Comparison of ENCODE assay signal across 8 mouse cellular contexts in the genomic region with DNA sequence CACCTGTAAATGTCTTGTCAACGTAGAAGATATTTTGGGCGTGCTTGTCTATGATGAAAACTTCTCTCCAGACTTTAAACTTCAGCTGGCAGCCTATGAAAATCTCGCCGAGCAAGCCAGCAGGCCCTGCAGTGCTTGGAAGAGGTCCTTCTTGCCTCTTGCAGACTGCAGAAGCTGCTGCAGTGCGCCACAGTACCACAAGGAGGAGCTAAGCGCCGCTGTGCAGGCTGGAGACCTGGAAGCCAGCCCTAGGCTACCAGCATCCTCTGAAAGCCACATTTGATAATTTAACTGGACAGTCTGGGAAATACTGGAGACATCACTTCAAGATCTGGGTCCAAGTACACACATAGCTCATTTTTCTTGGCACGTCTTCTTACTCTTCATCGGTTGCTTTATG. TPM values are rescaled to one million over a fixed set of nuclear protein-coding genes. Genes with fewer than 3 reads are reported as not detected.
DNase-seq lines count a peak whose midpoint lies in the region; ATAC-seq lines count a peak whose summit lies in the region.

No protein-coding gene starts in this region.

- H3K27me3 ChIP-seq in liver, embryonic 12.5 days (replicated peaks): no peaks in the 10 kb centered on the region
- H3K27me3 ChIP-seq in midbrain, embryonic 16.5 days (ENCODE audit: control insufficient read depth, insufficient read depth, low read depth, low read length): no peaks in the 10 kb centered on the region

- no peak overlapping the region for H3K27ac ChIP-seq in liver, embryonic 12.5 days
- no peak overlapping the region for H3K27ac ChIP-seq in midbrain, embryonic 16.5 days (ENCODE audit: low read length)

- peaks cover 11% of the 10 kb centered on the region for H3K4me1 ChIP-seq in liver, embryonic 12.5 days
- H3K4me1 ChIP-seq in midbrain, embryonic 16.5 days (ENCODE audit: control insufficient read depth, insufficient read depth, low read length): no peaks in the 10 kb centered on the region

- peak; percentile 79 for DNase-seq in liver
- peak; percentile 60 to 61 for DNase-seq in gastrocnemius, adult 8-10 months (ENCODE audit: low spot score in 2 of 2)
- peak; percentile 65 for DNase-seq in kidney, adult 11 months
- DNase-seq in left cerebral cortex, postnatal 36 days (ENCODE audit: low spot score in 2 of 2): peak; percentile 76 to 80
- DNase-seq in spleen, postnatal 10 days (ENCODE audit: low spot score in 2 of 2): peak; percentile 66 to 87

- ATAC-seq in liver, embryonic 12.5 days: no peak
- ATAC-seq in common myeloid progenitor, adult 5-6 weeks (replicated peaks; ENCODE audit: low read depth, poor library complexity, severe bottlenecking): peak; percentile 98
- ATAC-seq in midbrain, embryonic 16.5 days: peak; percentile 42; the same call in 1 of the 2 replicates

- H3K9me3 ChIP-seq in liver, embryonic 12.5 days (replicated peaks): no peaks in the 10 kb centered on the region
- H3K9me3 ChIP-seq in midbrain, embryonic 16.5 days (replicated peaks; ENCODE audit: control insufficient read depth, low read length, poor library complexity, severe bottlenecking): no peaks in the 10 kb centered on the region

- H3K36me3 ChIP-seq in liver, embryonic 12.5 days: no peaks in the 10 kb centered on the region
- H3K36me3 ChIP-seq in midbrain, embryonic 16.5 days (ENCODE audit: control insufficient read depth, insufficient read depth, low read length): no peaks in the 10 kb centered on the region

- H3K4me2 ChIP-seq in liver, embryonic 12.5 days: no peak overlapping the region
- H3K4me2 ChIP-seq in midbrain, embryonic 16.5 days (ENCODE audit: low read length): no peak overlapping the region

- no peak overlapping the region for H3K9ac ChIP-seq in liver, embryonic 12.5 days
- H3K9ac ChIP-seq in midbrain, embryonic 16.5 days (ENCODE audit: low read depth, low read length): no peak overlapping the region

- intact Hi-C loops in left cerebral cortex, postnatal 36 days (cut with DNase I): no loop called here

- WGBS in liver, embryonic 12.5 days (ENCODE audit: insufficient replicate concordance): 16% methylated on average over 9 of the region's 9 CpGs
- 18% methylated on average over 9 of the region's 9 CpGs for WGBS in midbrain, embryonic 16.5 days

- H3K4me3 ChIP-seq in liver, embryonic 12.5 days: no peak overlapping the region
- no peak overlapping the region for H3K4me3 ChIP-seq in midbrain, embryonic 16.5 days (ENCODE audit: low read depth, low read length)

RNA-seq across cellular contexts. Expression of a gene that starts 10.0 kb away (rescaled TPM):
- 48.1 and 49.1 TPM in 2 replicates for polyA plus RNA-seq in liver, embryonic 12.5 days (2016; fragmentation: Nextera tagmentation; extraction: Ambion mirVana)
- 59.3 and 88.5 TPM in 2 replicates for total RNA-seq in common myeloid progenitor, adult 5-6 weeks (2017)
- 100 to 1,000 TPM; 116 to 134 (median 123) TPM for total RNA-seq in gastrocnemius, adult 8-10 months (2022)
- 100 to 1,000 TPM; 208 to 214 TPM for total RNA-seq in left cerebral cortex, postnatal 36 days (2021)
- 106 and 112 TPM in 2 replicates for polyA plus RNA-seq in midbrain, embryonic 16.5 days (2015; fragmentation: Nextera tagmentation; extraction: Ambion mirVana)

RNA-seq across cellular contexts. Expression of a gene that starts 55.5 kb away (rescaled TPM):
- polyA plus RNA-seq in liver, embryonic 12.5 days (2016; fragmentation: Nextera tagmentation; extraction: Ambion mirVana): 30.8 TPM in 2 replicates
- 23.2 and 41.7 TPM in 2 replicates for total RNA-seq in common myeloid progenitor, adult 5-6 weeks (2017)
- total RNA-seq in gastrocnemius, adult 8-10 months (2022): 1 to 10 TPM; 3.2 to 5.8 (median 4.8) TPM
- 10 to 100 TPM; 17.5 to 17.6 TPM for total RNA-seq in left cerebral cortex, postnatal 36 days (2021)
- polyA plus RNA-seq in midbrain, embryonic 16.5 days (2015; fragmentation: Nextera tagmentation; extraction: Ambion mirVana): 4.1 and 4.9 TPM in 2 replicates
